Comparison of ENCODE assay signal across 8 mouse cellular contexts in genomic region chr17:28328946-28329345, GRCm38 (mm10). TPM values are rescaled to one million over a fixed set of nuclear protein-coding genes. Genes with fewer than 3 reads are reported as not detected.
A peak's percentile ranks its signal among the peaks of the same experiment; 100 is the strongest.
DNase-seq lines count a peak whose midpoint lies in the region; ATAC-seq and TF ChIP-seq lines count a peak whose summit lies in the region.

No protein-coding gene starts in this region.

- no peak for TF ChIP-seq CTCF in lung, adult 2 months (IDR thresholded peaks at IDR 0.05; ENCODE audit: insufficient read depth, low read length)

- ATAC-seq in embryonic facial prominence, embryonic 12.5 days (ENCODE audit: insufficient number of reproducible peaks, insufficient read depth, low FRiP score, low TSS enrichment), result no peak
- ATAC-seq in intestine, embryonic 16.5 days, result peak; percentile 1; the same call in 1 of the 2 replicates
- peak; percentile 9; the same call in 1 of the 2 replicates for ATAC-seq in midbrain, embryonic 11.5 days (ENCODE audit: low FRiP score)

- peak overlapping the region; percentile 64 for H3K4me3 ChIP-seq in lung, adult 2 months (replicated peaks; ENCODE audit: extremely low read depth, low read depth, low read length)
- H3K4me3 ChIP-seq in embryonic facial prominence, embryonic 12.5 days, result peak overlapping the region; percentile 74
- peak overlapping the region; percentile 98 for H3K4me3 ChIP-seq in intestine, embryonic 16.5 days (ENCODE audit: low read length)
- peak overlapping the region; percentile 94 for H3K4me3 ChIP-seq in midbrain, embryonic 11.5 days (ENCODE audit: low read depth, low read length)

- no peaks in the 10 kb centered on the region for H3K27me3 ChIP-seq in embryonic facial prominence, embryonic 12.5 days
- H3K27me3 ChIP-seq in intestine, embryonic 16.5 days (replicated peaks; ENCODE audit: control insufficient read depth, insufficient read depth, low read length), result no peaks in the 10 kb centered on the region
- H3K27me3 ChIP-seq in midbrain, embryonic 11.5 days (ENCODE audit: control insufficient read depth, insufficient read depth, low read length), result no peaks in the 10 kb centered on the region

- peak overlapping the region; percentile 93 for H3K9ac ChIP-seq in embryonic facial prominence, embryonic 12.5 days
- peak overlapping the region; percentile 99 for H3K9ac ChIP-seq in intestine, embryonic 16.5 days (ENCODE audit: low read depth, low read length)
- peak overlapping the region; percentile 99 for H3K9ac ChIP-seq in midbrain, embryonic 11.5 days (ENCODE audit: low read length)

- peak overlapping the region; percentile 95 for H3K27ac ChIP-seq in embryonic facial prominence, embryonic 12.5 days
- H3K27ac ChIP-seq in intestine, embryonic 16.5 days (ENCODE audit: low read length), result peak overlapping the region; percentile 97
- peak overlapping the region; percentile 92 for H3K27ac ChIP-seq in midbrain, embryonic 11.5 days (ENCODE audit: low read depth, low read length)

- 2% methylated on average over 25 of the region's 25 CpGs for WGBS in lung, adult 2 months
- WGBS in embryonic facial prominence, embryonic 12.5 days, result under 1% methylated on average over 25 of the region's 25 CpGs
- 0% methylated on average over 25 of the region's 25 CpGs for WGBS in intestine, embryonic 16.5 days
- under 1% methylated on average over 25 of the region's 25 CpGs for WGBS in midbrain, embryonic 11.5 days

- TF ChIP-seq POLR2A in lung, adult 2 months (IDR thresholded peaks at IDR 0.05; ENCODE audit: borderline replicate concordance, extremely low read depth, low read depth, low read length), result no peak

- H3K36me3 ChIP-seq in embryonic facial prominence, embryonic 12.5 days, result peaks cover 50% of the 10 kb centered on the region
- H3K36me3 ChIP-seq in intestine, embryonic 16.5 days (ENCODE audit: control insufficient read depth, insufficient read depth, low read length), result peaks cover 15% of the 10 kb centered on the region; the same call in 1 of the 2 replicates
- peaks cover 6% of the 10 kb centered on the region for H3K36me3 ChIP-seq in midbrain, embryonic 11.5 days (ENCODE audit: control insufficient read depth, insufficient read depth, low read length)

- no peak for DNase-seq in lung, adult 2 months
- no peak for DNase-seq in lung, postnatal 4 days
- no peak for DNase-seq in midbrain, embryonic 11.5 days (ENCODE audit: low spot score, missing footprints)
- no peak for DNase-seq in thymus, postnatal 14 days
- DNase-seq in left cerebral cortex, adult 8-10 months (ENCODE audit: low spot score in 2 of 2), result no peak
- DNase-seq in right cerebral cortex, postnatal 14 days, result no peak

- H3K9me3 ChIP-seq in embryonic facial prominence, embryonic 12.5 days, result no peaks in the 10 kb centered on the region
- H3K9me3 ChIP-seq in intestine, embryonic 16.5 days (ENCODE audit: control insufficient read depth, low read length), result no peaks in the 10 kb centered on the region; the same call in 1 of the 2 replicates
- H3K9me3 ChIP-seq in midbrain, embryonic 11.5 days (ENCODE audit: control insufficient read depth, low read length), result no peaks in the 10 kb centered on the region

- peak overlapping the region; percentile 96 for H3K4me2 ChIP-seq in embryonic facial prominence, embryonic 12.5 days (replicated peaks)
- peak overlapping the region; percentile 56 for H3K4me2 ChIP-seq in intestine, embryonic 16.5 days (ENCODE audit: low read depth, low read length)
- peak overlapping the region; percentile 80 for H3K4me2 ChIP-seq in midbrain, embryonic 11.5 days

- peaks cover 7% of the 10 kb centered on the region for H3K4me1 ChIP-seq in lung, adult 2 months (ENCODE audit: control insufficient read depth, insufficient read depth, low read length)
- peaks cover 40% of the 10 kb centered on the region for H3K4me1 ChIP-seq in embryonic facial prominence, embryonic 12.5 days
- peaks cover 46% of the 10 kb centered on the region for H3K4me1 ChIP-seq in intestine, embryonic 16.5 days (ENCODE audit: control insufficient read depth, insufficient read depth, low read length)
- peaks cover 18% of the 10 kb centered on the region for H3K4me1 ChIP-seq in midbrain, embryonic 11.5 days (ENCODE audit: control insufficient read depth, insufficient read depth, low read length)

RNA-seq across cellular contexts. Expression of gene Rpl10a, which starts 0.7 kb away (rescaled TPM):
- polyA plus RNA-seq in lung, adult 2 months (2012; rRNA removed), result 1,664 and 1,938 TPM in 2 replicates
- 496 and 505 TPM in 2 replicates for polyA plus RNA-seq in embryonic facial prominence, embryonic 12.5 days (2016; fragmentation: Nextera tagmentation; extraction: Ambion mirVana)
- 591 and 604 TPM in 2 replicates for polyA plus RNA-seq in intestine, embryonic 16.5 days (2015; fragmentation: Nextera tagmentation; extraction: Ambion mirVana)
- polyA plus RNA-seq in midbrain, embryonic 11.5 days (2014; fragmentation: Nextera tagmentation; extraction: Ambion mirVana), result 465 and 471 TPM in 2 replicates
- 100 to 1,000 TPM; 323 to 368 (median 355) TPM for total RNA-seq in left cerebral cortex, adult 8-10 months (2022)

RNA-seq across cellular contexts. Expression of gene Fance, which starts 15.6 kb away (rescaled TPM):
- polyA plus RNA-seq in lung, adult 2 months (2012; rRNA removed), result 18.2 and 21.7 TPM in 2 replicates
- 37.0 and 38.4 TPM in 2 replicates for polyA plus RNA-seq in embryonic facial prominence, embryonic 12.5 days (2016; fragmentation: Nextera tagmentation; extraction: Ambion mirVana)
- polyA plus RNA-seq in intestine, embryonic 16.5 days (2015; fragmentation: Nextera tagmentation; extraction: Ambion mirVana), result 20.2 and 21.8 TPM in 2 replicates
- 18.5 and 19.5 TPM in 2 replicates for polyA plus RNA-seq in midbrain, embryonic 11.5 days (2014; fragmentation: Nextera tagmentation; extraction: Ambion mirVana)
- 10 to 100 TPM; 29.4 to 31.2 (median 30.5) TPM for total RNA-seq in left cerebral cortex, adult 8-10 months (2022)

RNA-seq across cellular contexts. Expression of gene Tead3, which starts 21.7 kb away (rescaled TPM):
- polyA plus RNA-seq in lung, adult 2 months (2012; rRNA removed), result 28.1 and 30.7 TPM in 2 replicates
- polyA plus RNA-seq in embryonic facial prominence, embryonic 12.5 days (2016; fragmentation: Nextera tagmentation; extraction: Ambion mirVana), result 14.1 and 17.9 TPM in 2 replicates
- polyA plus RNA-seq in intestine, embryonic 16.5 days (2015; fragmentation: Nextera tagmentation; extraction: Ambion mirVana), result 8.5 and 9.3 TPM in 2 replicates
- 3.5 and 3.7 TPM in 2 replicates for polyA plus RNA-seq in midbrain, embryonic 11.5 days (2014; fragmentation: Nextera tagmentation; extraction: Ambion mirVana)
- 1 to 10 TPM; 2.3 to 4.0 (median 3.0) TPM for total RNA-seq in left cerebral cortex, adult 8-10 months (2022)

RNA-seq across cellular contexts. Expression of gene Tulp1, which starts 36.1 kb away (rescaled TPM):
- polyA plus RNA-seq in lung, adult 2 months (2012; rRNA removed), result 7.0 and 7.2 TPM in 2 replicates
- polyA plus RNA-seq in embryonic facial prominence, embryonic 12.5 days (2016; fragmentation: Nextera tagmentation; extraction: Ambion mirVana), result 8.4 and 9.3 TPM in 2 replicates
- 3.0 and 3.6 TPM in 2 replicates for polyA plus RNA-seq in intestine, embryonic 16.5 days (2015; fragmentation: Nextera tagmentation; extraction: Ambion mirVana)
- 4.6 and 4.9 TPM in 2 replicates for polyA plus RNA-seq in midbrain, embryonic 11.5 days (2014; fragmentation: Nextera tagmentation; extraction: Ambion mirVana)
- total RNA-seq in left cerebral cortex, adult 8-10 months (2022), result under 1 TPM in 1 of 4 experiments, not detected in 3; 0.27 TPM
